In genomic region chr13:103205191-103205590, GRCm38 (mm10) we compare ENCODE assay signal across 27 mouse cellular contexts.
"Had no signal": no experiment of that assay in that cellular context is flagged by ENCODE, and none has a peak within 500 bp of the region (broad histone marks: within the 10 kb centered on the region; RNA-seq: fewer than 3 reads in every experiment).

No protein-coding gene starts in this region.

- DNase-seq: cerebellum, adult 18-20 months; cerebellum, adult 2 months; cerebellum, adult 8-10 months; cerebellum, adult 9-10 months; cerebellum, adult 9-11 months; cerebellum, postnatal 10 days; cerebellum, postnatal 14 days; cerebellum, postnatal 25 days; cerebellum, postnatal 36 days; embryo, embryonic 11 days; forebrain, postnatal 0 days; gastrocnemius, adult 2 months; gastrocnemius, postnatal 10 days; gastrocnemius, postnatal 14 days; gastrocnemius, postnatal 25 days; gastrocnemius, postnatal 36 days had no signal

- H3K4me1 ChIP-seq: embryonic facial prominence, embryonic 12.5 days; embryonic facial prominence, embryonic 15.5 days; forebrain, embryonic 13.5 days; forebrain, embryonic 15.5 days had no signal

- H3K4me2 ChIP-seq: embryonic facial prominence, embryonic 12.5 days; embryonic facial prominence, embryonic 13.5 days; embryonic facial prominence, embryonic 15.5 days; forebrain, embryonic 12.5 days; forebrain, embryonic 13.5 days; forebrain, embryonic 15.5 days had no signal

- H3K36me3 ChIP-seq: embryonic facial prominence, embryonic 10.5 days; embryonic facial prominence, embryonic 12.5 days; embryonic facial prominence, embryonic 13.5 days; embryonic facial prominence, embryonic 15.5 days; forebrain, embryonic 10.5 days; forebrain, embryonic 12.5 days; forebrain, embryonic 15.5 days had no signal

- H3K4me3 ChIP-seq: embryonic facial prominence, embryonic 10.5 days; embryonic facial prominence, embryonic 12.5 days; embryonic facial prominence, embryonic 13.5 days; embryonic facial prominence, embryonic 15.5 days; erythroblast, embryonic 14.5 days; forebrain, embryonic 10.5 days; forebrain, embryonic 12.5 days; forebrain, embryonic 13.5 days; forebrain, embryonic 15.5 days; gastrocnemius, adult 2 months had no signal

- H3K27ac ChIP-seq: embryonic facial prominence, embryonic 10.5 days; embryonic facial prominence, embryonic 12.5 days; embryonic facial prominence, embryonic 13.5 days; embryonic facial prominence, embryonic 15.5 days; forebrain, embryonic 10.5 days; forebrain, embryonic 12.5 days; forebrain, embryonic 13.5 days; forebrain, embryonic 15.5 days; gastrocnemius, adult 2 months had no signal

- ATAC-seq: forebrain, embryonic 13.5 days; forebrain, embryonic 14.5 days; forebrain, embryonic 15.5 days; forebrain, embryonic 16.5 days; forebrain, postnatal 0 days had no signal

- H3K27me3 ChIP-seq: embryonic facial prominence, embryonic 12.5 days; embryonic facial prominence, embryonic 13.5 days; embryonic facial prominence, embryonic 15.5 days; forebrain, embryonic 12.5 days; forebrain, embryonic 13.5 days; forebrain, embryonic 15.5 days had no signal

- H3K9ac ChIP-seq: embryonic facial prominence, embryonic 12.5 days; embryonic facial prominence, embryonic 13.5 days; embryonic facial prominence, embryonic 15.5 days; forebrain, embryonic 12.5 days; forebrain, embryonic 13.5 days; forebrain, embryonic 15.5 days; forebrain, postnatal 0 days had no signal

- H3K9me3 ChIP-seq: embryonic facial prominence, embryonic 10.5 days; embryonic facial prominence, embryonic 12.5 days; embryonic facial prominence, embryonic 13.5 days; embryonic facial prominence, embryonic 15.5 days; forebrain, embryonic 10.5 days; forebrain, embryonic 12.5 days; forebrain, embryonic 13.5 days; forebrain, embryonic 15.5 days had no signal
